In genomic region chr4:33641883-33642282, GRCm38 (mm10) we compare ENCODE assay signal across 19 mouse cellular contexts.
DNase-seq lines count a peak whose midpoint lies in the region; ATAC-seq lines count a peak whose summit lies in the region.
"Had no signal": no experiment of that assay in that cellular context is flagged by ENCODE, and none has a peak within 500 bp of the region (broad histone marks: within the 10 kb centered on the region; RNA-seq: fewer than 3 reads in every experiment).

No protein-coding gene starts in this region.

- no peaks in the 10 kb centered on the region for H3K36me3 ChIP-seq in kidney, embryonic 14.5 days (ENCODE audit: control insufficient read depth, insufficient read depth, low read length)
- H3K36me3 ChIP-seq in hindbrain, embryonic 12.5 days = no peaks in the 10 kb centered on the region
- H3K36me3 ChIP-seq: heart, embryonic 13.5 days; liver, embryonic 12.5 days; neural tube, embryonic 12.5 days had no signal

- peak; percentile 35; the same call in 1 of the 2 replicates for ATAC-seq in kidney, embryonic 14.5 days (ENCODE audit: low FRiP score, low TSS enrichment)
- ATAC-seq in hindbrain, embryonic 12.5 days (ENCODE audit: low FRiP score) = peak; percentile 66; the same call in 1 of the 2 replicates
- ATAC-seq: intestine, embryonic 16.5 days; liver, embryonic 12.5 days had no signal

- H3K4me2 ChIP-seq in kidney, embryonic 14.5 days (replicated peaks; ENCODE audit: low read depth, low read length) = no peak overlapping the region
- no peak overlapping the region for H3K4me2 ChIP-seq in hindbrain, embryonic 12.5 days (replicated peaks)
- H3K4me2 ChIP-seq: heart, embryonic 13.5 days; liver, embryonic 12.5 days; lung, embryonic 14.5 days; neural tube, embryonic 12.5 days had no signal

- no peaks in the 10 kb centered on the region for H3K9me3 ChIP-seq in kidney, embryonic 14.5 days (ENCODE audit: control insufficient read depth, low read length)
- H3K9me3 ChIP-seq in hindbrain, embryonic 12.5 days (replicated peaks) = no peaks in the 10 kb centered on the region
- H3K9me3 ChIP-seq: heart, embryonic 13.5 days; liver, embryonic 12.5 days; neural tube, embryonic 12.5 days had no signal

- H3K4me1 ChIP-seq in kidney, embryonic 14.5 days (ENCODE audit: control insufficient read depth, insufficient read depth, low read length) = no peaks in the 10 kb centered on the region
- H3K4me1 ChIP-seq in hindbrain, embryonic 12.5 days = peaks cover 8% of the 10 kb centered on the region; the same call in 1 of the 2 replicates
- H3K4me1 ChIP-seq: liver, embryonic 12.5 days; neural tube, embryonic 12.5 days had no signal

- H3K27me3 ChIP-seq in kidney, embryonic 14.5 days (ENCODE audit: control insufficient read depth, insufficient read depth, low read length) = no peaks in the 10 kb centered on the region
- H3K27me3 ChIP-seq in hindbrain, embryonic 12.5 days = no peaks in the 10 kb centered on the region
- H3K27me3 ChIP-seq: heart, embryonic 13.5 days; liver, embryonic 12.5 days; neural tube, embryonic 12.5 days had no signal

- no peak overlapping the region for H3K27ac ChIP-seq in kidney, embryonic 14.5 days (ENCODE audit: low read depth, low read length)
- no peak overlapping the region for H3K27ac ChIP-seq in hindbrain, embryonic 12.5 days
- H3K27ac ChIP-seq: heart, embryonic 13.5 days; liver, embryonic 12.5 days; neural tube, embryonic 12.5 days had no signal

- no peak overlapping the region for H3K4me3 ChIP-seq in kidney, embryonic 14.5 days (ENCODE audit: low read length)
- H3K4me3 ChIP-seq in hindbrain, embryonic 12.5 days = no peak overlapping the region
- H3K4me3 ChIP-seq: heart, embryonic 13.5 days; liver, embryonic 12.5 days; neural tube, embryonic 12.5 days had no signal

- no peak overlapping the region for H3K9ac ChIP-seq in kidney, embryonic 14.5 days (ENCODE audit: low read depth, low read length)
- no peak overlapping the region for H3K9ac ChIP-seq in hindbrain, embryonic 12.5 days
- H3K9ac ChIP-seq: heart, embryonic 13.5 days; liver, embryonic 12.5 days; lung, embryonic 14.5 days; neural tube, embryonic 12.5 days had no signal

- peak; percentile 11 to 42 for DNase-seq in cerebellum, postnatal 14 days
- no peak for DNase-seq in cerebellum, adult 9-11 months
- DNase-seq in kidney, adult 9 months = no peak
- peak; percentile 14 for DNase-seq in A20 (ENCODE audit: low read depth, low spot score)
- no peak for DNase-seq in ovary, postnatal 36 days (ENCODE audit: low spot score)
- DNase-seq in thymus, postnatal 0 days (ENCODE audit: low spot score) = no peak
- DNase-seq: adrenal gland, adult 2 months; gastrocnemius, postnatal 10 days; heart, postnatal 36 days; kidney, postnatal 14 days; lung, embryonic 14.5 days; lung, postnatal 4 days; thymus, postnatal 4 days had no signal

- 82% methylated on average over 6 of the region's 6 CpGs for WGBS in kidney, embryonic 14.5 days
- 37% methylated on average over 6 of the region's 6 CpGs for WGBS in hindbrain, embryonic 12.5 days

Comparison
In these comparisons a context has a peak if more than half of its experiments do, and no peak if none do; other contexts are left out.
1. DNase-seq: peak in cerebellum, postnatal 14 days (2 of 2) and A20 (single experiment); none in cerebellum, adult 9-11 months (single experiment), kidney, adult 9 months (single experiment), ovary, postnatal 36 days (single experiment) and thymus, postnatal 0 days (single experiment).